ENCODE assay signal across 21 mouse cellular contexts in the genomic region with DNA sequence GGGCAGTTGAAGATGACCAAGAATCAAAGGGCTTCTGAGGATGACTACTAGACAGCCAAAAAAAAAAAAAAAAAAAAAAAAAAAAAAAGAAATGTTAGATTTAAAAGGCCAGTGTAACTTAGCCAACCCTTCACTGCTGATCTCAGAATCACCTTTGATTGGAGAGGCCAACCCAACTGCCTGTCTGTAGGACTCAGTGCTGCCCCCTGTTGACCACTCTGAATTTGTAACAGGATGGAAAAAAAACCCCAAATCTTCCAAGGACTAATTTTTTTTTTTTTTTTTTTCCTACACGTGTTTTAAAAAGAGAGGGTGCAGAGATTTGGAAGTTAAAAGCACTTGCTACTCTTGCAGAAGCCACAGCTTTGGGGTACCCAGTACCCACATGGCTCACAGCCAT. TPM values are rescaled to one million over a fixed set of nuclear protein-coding genes. Genes with fewer than 3 reads are reported as not detected.
DNase-seq lines count a peak whose midpoint lies in the region; ATAC-seq and TF ChIP-seq lines count a peak whose summit lies in the region.
"Not testable (repeated sequence)": the region's sequence is repeated elsewhere in the genome, so short reads cannot be mapped to it uniquely, and the experiment has no call there.
"Had no signal": no experiment of that assay in that cellular context is flagged by ENCODE, and none has a peak within 500 bp of the region (broad histone marks: within the 10 kb centered on the region; RNA-seq: fewer than 3 reads in every experiment).

No protein-coding gene starts in this region.

- not testable (repeated sequence) for H3K27ac ChIP-seq in ES-E14 (ENCODE audit: insufficient read depth, low read depth, low read length, poor library complexity, severe bottlenecking); forebrain, embryonic 11.5 days (ENCODE audit: low read depth, low read length); intestine, postnatal 0 days (ENCODE audit: low read depth, low read length); limb, embryonic 11.5 days (replicated peaks; ENCODE audit: low read depth, low read length); midbrain, postnatal 0 days (ENCODE audit: low read depth, low read length)

- 50% methylated on average over 1 of the region's 1 CpGs for WGBS in forebrain, embryonic 11.5 days
- WGBS in intestine, postnatal 0 days = 83% methylated on average over 1 of the region's 1 CpGs
- WGBS in limb, embryonic 11.5 days = 60% methylated on average over 1 of the region's 1 CpGs
- 69% methylated on average over 1 of the region's 1 CpGs for WGBS in midbrain, postnatal 0 days

- not testable (repeated sequence) for H3K36me3 ChIP-seq in ES-E14 (ENCODE audit: control insufficient read depth, insufficient read depth, low read length, poor library complexity, severe bottlenecking); forebrain, embryonic 11.5 days (ENCODE audit: control insufficient read depth, insufficient read depth, low read length); intestine, postnatal 0 days (ENCODE audit: control insufficient read depth, insufficient read depth); limb, embryonic 11.5 days (ENCODE audit: control insufficient read depth, insufficient read depth, low read length); midbrain, postnatal 0 days (ENCODE audit: insufficient read depth, low read length)

- H3K9me3 ChIP-seq in ES-E14 (ENCODE audit: control insufficient read depth, insufficient read depth, low read depth, low read length); forebrain, embryonic 11.5 days (ENCODE audit: control insufficient read depth, low read length); intestine, postnatal 0 days (ENCODE audit: control insufficient read depth); limb, embryonic 11.5 days (ENCODE audit: control insufficient read depth, low read length); midbrain, postnatal 0 days (ENCODE audit: low read length): not testable (repeated sequence)

- peak; percentile 48 for TF ChIP-seq CTCF in intestine, postnatal 0 days (IDR thresholded peaks at IDR 0.05; ENCODE audit: low read depth)
- TF ChIP-seq CTCF in midbrain, postnatal 0 days (IDR thresholded peaks at IDR 0.05) = 0 out of 2 replicates have a peak, but pooled peaks have one; percentile 7

- not testable (repeated sequence) for ATAC-seq in forebrain, embryonic 11.5 days (replicated peaks; ENCODE audit: low FRiP score); intestine, postnatal 0 days; limb, embryonic 11.5 days (ENCODE audit: insufficient number of reproducible peaks, low FRiP score, low TSS enrichment, low read depth); midbrain, postnatal 0 days (ENCODE audit: low FRiP score)

- not testable (repeated sequence) for H3K4me2 ChIP-seq in forebrain, embryonic 11.5 days (ENCODE audit: low read depth, low read length, severe bottlenecking); intestine, postnatal 0 days (replicated peaks; ENCODE audit: low read depth); limb, embryonic 11.5 days (ENCODE audit: low read depth, severe bottlenecking); midbrain, postnatal 0 days (ENCODE audit: low read depth, low read length, poor library complexity, severe bottlenecking)

- H3K27me3 ChIP-seq in forebrain, embryonic 11.5 days (ENCODE audit: control insufficient read depth, insufficient read depth, low read length); intestine, postnatal 0 days (replicated peaks; ENCODE audit: control insufficient read depth, insufficient read depth, low read length); limb, embryonic 11.5 days (ENCODE audit: control insufficient read depth, insufficient read depth, low read length); midbrain, postnatal 0 days (ENCODE audit: insufficient read depth, low read length): not testable (repeated sequence)

- DNase-seq in A20 (ENCODE audit: low read depth, low spot score) = peak; percentile 15
- not testable (repeated sequence) for DNase-seq in ES-E14 (ENCODE audit: low read depth, low spot score); midbrain, postnatal 0 days (ENCODE audit: low spot score)
- peak; percentile 16 for DNase-seq in adrenal gland, postnatal 14 days
- DNase-seq in forebrain, embryonic 11.5 days (ENCODE audit: low spot score) = peak; percentile 45
- DNase-seq in limb, embryonic 11.5 days (ENCODE audit: low spot score) = peak; percentile 18
- DNase-seq in testis, postnatal 10 days (ENCODE audit: low spot score) = peak; percentile 64

- not testable (repeated sequence) for H3K4me1 ChIP-seq in ES-E14 (ENCODE audit: control insufficient read depth in 2 of 2, insufficient read depth in 2 of 2, low read length in 2 of 2, poor library complexity in 1 of 2); forebrain, embryonic 11.5 days (replicated peaks; ENCODE audit: control insufficient read depth, insufficient read depth, low read length); intestine, postnatal 0 days (replicated peaks; ENCODE audit: control insufficient read depth, insufficient read depth, low read length); limb, embryonic 11.5 days (ENCODE audit: control insufficient read depth, insufficient read depth, low read length); midbrain, postnatal 0 days (ENCODE audit: insufficient read depth, low read length)

- in situ Hi-C loops in ES-E14 (cut with MboI; ENCODE audit: low sequenced_read_pairs in 2 of 2, unreplicated experiment in 2 of 2) = not testable (repeated sequence)

- H3K9ac ChIP-seq in ES-E14 (ENCODE audit: insufficient read depth, low read depth, low read length, poor library complexity, severe bottlenecking); forebrain, embryonic 11.5 days (ENCODE audit: low read length); intestine, postnatal 0 days (ENCODE audit: low read depth, low read length); limb, embryonic 11.5 days (ENCODE audit: low read length); midbrain, postnatal 0 days (replicated peaks; ENCODE audit: low read length, poor library complexity, severe bottlenecking): not testable (repeated sequence)

- H3K4me3 ChIP-seq in ES-E14 (ENCODE audit: insufficient read depth in 1 of 2, low read depth in 1 of 2, low read length in 2 of 2, poor library complexity in 1 of 2, severe bottlenecking in 1 of 2); forebrain, embryonic 11.5 days (ENCODE audit: low read depth, low read length); intestine, postnatal 0 days (ENCODE audit: low read depth, low read length); limb, embryonic 11.5 days (ENCODE audit: low read depth, low read length); midbrain, postnatal 0 days (ENCODE audit: low read depth, low read length): not testable (repeated sequence)

TF ChIP-seq in ES-E14, 5 proteins besides CTCF, POLR2A, EP300 and RAD21:
- TF ChIP-seq ZNF384 (IDR thresholded peaks at IDR 0.05; ENCODE audit: low read depth, low read length) = peak; percentile 56; the same call in 1 of the 2 replicates

RNA-seq across cellular contexts. Expression of a gene that starts 27.2 kb away (rescaled TPM):
- total RNA-seq in ES-E14 (2012; rRNA removed) = 0.16 TPM in 1 of 2 replicates, not detected in the other
- 0.26 and 1.2 TPM in 2 replicates for total RNA-seq in adrenal gland, postnatal 14 days (2021)
- not detected in 2 replicates for polyA plus RNA-seq in forebrain, embryonic 11.5 days (2014; fragmentation: Nextera tagmentation; extraction: Ambion mirVana)
- polyA plus RNA-seq in intestine, postnatal 0 days (2015; fragmentation: Nextera tagmentation; extraction: Ambion mirVana) = 0.17 and 0.21 TPM in 2 replicates
- polyA plus RNA-seq in limb, embryonic 11.5 days (2014; fragmentation: Nextera tagmentation; extraction: Ambion mirVana) = not detected in 2 replicates
- total RNA-seq in midbrain, postnatal 0 days (2014; rRNA removed) = 0.33 TPM in 1 of 2 replicates, not detected in the other
- polyA plus RNA-seq in midbrain, postnatal 0 days (2015; fragmentation: Nextera tagmentation; extraction: Ambion mirVana) = 0.05 TPM in 1 of 2 replicates, not detected in the other
- total RNA-seq: gastrocnemius, adult 18-20 months had no signal
- polyA plus RNA-seq: cortical plate, adult 2 months; embryonic facial prominence, embryonic 11.5 days; heart, embryonic 15.5 days; hindbrain, embryonic 13.5 days; intestine, embryonic 14.5 days; liver, embryonic 14.5 days; lung, embryonic 16.5 days; midbrain, embryonic 10.5 days; midbrain, embryonic 16.5 days; neural tube, embryonic 15.5 days had no signal

RNA-seq across cellular contexts. Expression of a gene that starts 29.8 kb away (rescaled TPM):
- not detected in 2 replicates for total RNA-seq in ES-E14 (2012; rRNA removed)
- total RNA-seq in adrenal gland, postnatal 14 days (2021) = 0.60 TPM in 1 of 2 replicates, not detected in the other
- not detected in 2 replicates for polyA plus RNA-seq in forebrain, embryonic 11.5 days (2014; fragmentation: Nextera tagmentation; extraction: Ambion mirVana)
- 13.3 and 14.1 TPM in 2 replicates for polyA plus RNA-seq in intestine, postnatal 0 days (2015; fragmentation: Nextera tagmentation; extraction: Ambion mirVana)
- polyA plus RNA-seq in limb, embryonic 11.5 days (2014; fragmentation: Nextera tagmentation; extraction: Ambion mirVana) = 0.05 TPM in 1 of 2 replicates, not detected in the other
- total RNA-seq in midbrain, postnatal 0 days (2014; rRNA removed) = not detected in 2 replicates
- polyA plus RNA-seq in midbrain, postnatal 0 days (2015; fragmentation: Nextera tagmentation; extraction: Ambion mirVana) = not detected in 2 replicates
- total RNA-seq: adrenal gland, postnatal 25 days; gastrocnemius, adult 18-20 months had no signal
- polyA plus RNA-seq: cortical plate, adult 2 months; embryonic facial prominence, embryonic 11.5 days; forebrain, embryonic 12.5 days; hindbrain, embryonic 13.5 days; liver, embryonic 14.5 days; midbrain, embryonic 10.5 days; midbrain, embryonic 16.5 days; neural tube, embryonic 15.5 days had no signal

Comparison
In these comparisons a context has a peak if more than half of its experiments do, and no peak if none do; other contexts are left out.
1. RNA of a gene that starts 29.8 kb away (polyA plus RNA-seq): 13.3 to 14.1 TPM in intestine, postnatal 0 days; 0.05 TPM in limb, embryonic 11.5 days, not detected in forebrain, embryonic 11.5 days and not detected in midbrain, postnatal 0 days; every median in the first group is over 10 times any median in the second.